Mouse (Mus musculus) neural tube, embryonic 13.5 days (tissue): Measurements from ENCODE around the gene Myt1l. TPM values are rescaled to one million over a fixed set of nuclear protein-coding genes. Genes with fewer than 3 reads are reported as not detected.

Source experiments
- ATAC-seq: fragments of 200-750 bp; cut with Nextera tagmentation; 2 replicates; pipeline ENCODE4 v1.8.0; 2017; ENCODE audit warnings: low read depth, mild to moderate bottlenecking, moderate TSS enrichment, moderate library complexity
- H3K27ac ChIP-seq: fragments of 300-500 bp; sonication (generic); replicated peaks from 2 replicates; pipeline ENCODE4 v1.5.1; 2015; ENCODE audit warnings: moderate library complexity, mild to moderate bottlenecking, inconsistent platforms
- H3K27me3 ChIP-seq: fragments of 300-500 bp; sonication (generic); 2 replicates; pipeline ENCODE4 v1.6.1; 2015; ENCODE audit warnings: mild to moderate bottlenecking, inconsistent platforms
- H3K36me3 ChIP-seq: fragments of 300-500 bp; sonication (generic); 2 replicates; pipeline ENCODE4 v1.6.1; 2015; ENCODE audit warnings: mild to moderate bottlenecking, inconsistent platforms
- H3K4me1 ChIP-seq: fragments of 300-500 bp; sonication (generic); replicated peaks from 2 replicates; pipeline ENCODE4 v1.6.1; 2015; ENCODE audit warnings: inconsistent platforms
- H3K4me2 ChIP-seq: fragments of 300-500 bp; sonication (generic); 2 replicates; pipeline ENCODE4 v1.6.1; 2015; ENCODE audit warnings: inconsistent platforms, mild to moderate bottlenecking, moderate library complexity
- H3K4me3 ChIP-seq: fragments of 300-500 bp; sonication (generic); 2 replicates; pipeline ENCODE4 v1.5.1; 2015; ENCODE audit warnings: mild to moderate bottlenecking, inconsistent platforms
- H3K9ac ChIP-seq: fragments of 300-500 bp; sonication (generic); 2 replicates; pipeline ENCODE4 v1.6.1; 2015; ENCODE audit warnings: moderate library complexity, mild to moderate bottlenecking, inconsistent platforms
- H3K9me3 ChIP-seq: fragments of 300-500 bp; sonication (generic); 2 replicates; pipeline ENCODE4 v1.6.1; 2016; ENCODE audit warnings: inconsistent platforms
- WGBS: fragments of 180-500 bp; shearing (Covaris S2); methylation state at CpG from one replicate; pipeline ENCODE4 v1.1.7; 2015; 5-methylcytosine and 5-hydroxymethylcytosine counted together
- polyA plus RNA-seq: library from polyadenylated mRNA; unstranded; fragments of >200 nt; fragmentation: Nextera tagmentation; extraction: Ambion mirVana; gene quantifications from 2 replicates; pipeline ENCODE4 v1.2.1, GENCODE M21; 2015

Gene Myt1l
- polyA plus RNA-seq, 1 experiment from 2014 or later, result 170 TPM

DNA sequence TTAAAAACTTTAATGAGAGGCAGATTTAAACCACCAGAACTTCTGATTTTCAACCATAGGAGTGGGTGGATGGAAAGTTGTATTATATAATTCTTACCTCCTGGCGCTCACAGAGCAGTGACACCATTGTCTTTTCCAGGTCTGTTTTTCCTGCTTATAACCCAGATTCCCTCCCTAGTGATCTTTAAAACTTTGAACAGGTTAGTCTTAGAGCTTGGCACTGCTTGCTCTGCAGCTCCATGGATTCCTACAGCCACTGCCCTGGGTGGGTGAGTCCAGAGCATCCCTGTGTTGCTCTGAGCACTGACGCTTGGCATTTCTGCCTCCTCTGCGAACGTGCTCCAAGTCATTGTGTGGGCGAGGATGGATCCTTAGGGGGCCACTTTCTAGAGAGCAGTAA is 43.4 kb downstream of the Myt1l start:
- Histone ChIP-seq H3K9ac (no peak overlapping the region), H3K4me2 (no peak overlapping the region), H3K4me3 (no peak overlapping the region), H3K9me3 (no peaks in the 10 kb centered on the region), H3K4me1 (no peaks in the 10 kb centered on the region), H3K36me3 (peaks cover 64% of the 10 kb centered on the region), H3K27me3 (no peaks in the 10 kb centered on the region), H3K27ac (no peak overlapping the region)
- ATAC-seq, result no peak
- WGBS, result 79% methylated on average over 5 of the region's 5 CpGs

DNA sequence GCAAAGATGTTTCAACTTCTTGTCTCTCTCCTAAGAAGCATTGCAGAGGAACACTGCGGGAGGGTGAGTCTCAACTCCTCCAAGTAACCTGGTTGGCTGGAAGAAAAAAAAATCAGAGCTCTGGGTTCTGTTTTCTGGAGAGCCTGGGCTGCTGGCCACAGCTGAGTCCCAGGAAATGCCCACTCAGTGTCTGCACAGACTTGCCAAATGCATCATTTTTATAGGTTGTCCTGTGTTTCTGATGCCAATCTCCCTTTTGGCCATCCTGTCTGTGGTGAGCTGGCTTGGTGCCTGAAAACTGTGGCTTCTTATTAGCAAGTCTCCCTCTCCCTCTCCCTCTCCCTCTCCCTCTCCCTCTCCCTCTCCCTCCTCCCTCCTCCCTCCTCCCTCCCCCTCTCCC is 65.6 kb downstream of the Myt1l start:
- H3K27me3 ChIP-seq, result no peaks in the 10 kb centered on the region
- no peak overlapping the region for H3K9ac ChIP-seq
- H3K4me2 ChIP-seq, result no peak overlapping the region
- H3K4me1 ChIP-seq, result no peaks in the 10 kb centered on the region
- WGBS, result 92% methylated on average over 1 of the region's 1 CpGs
- H3K27ac ChIP-seq, result no peak overlapping the region; the same call in 1 of the 2 replicates
- H3K9me3 ChIP-seq, result peaks cover 17% of the 10 kb centered on the region
- H3K36me3 ChIP-seq, result peaks cover 65% of the 10 kb centered on the region
- no peak overlapping the region for H3K4me3 ChIP-seq
- ATAC-seq, result no peak

DNA sequence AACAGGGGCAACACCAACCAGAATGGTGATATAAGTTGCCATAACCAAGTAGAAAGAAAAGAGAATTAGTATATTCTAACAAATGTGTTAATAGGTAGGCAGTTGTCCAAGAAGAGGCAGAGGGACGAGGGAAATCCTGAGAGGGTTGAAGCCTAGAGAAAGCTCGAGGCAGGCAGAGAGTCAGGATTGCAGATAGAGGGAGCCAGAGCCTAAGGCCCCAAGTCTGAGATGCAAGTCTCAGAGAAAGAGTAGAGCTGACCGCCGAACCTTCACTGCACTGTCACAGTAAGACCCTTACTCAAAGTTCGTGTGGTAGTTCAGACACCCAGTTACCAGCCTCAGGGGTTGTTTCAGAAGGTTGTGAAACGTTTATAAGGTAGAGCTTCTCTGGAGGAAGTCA is 71.7 kb downstream of the Myt1l start:
- no peak for ATAC-seq
- Histone ChIP-seq H3K36me3 (0 out of 2 replicates have a peak, but pooled peaks cover 26% of the 10 kb centered on the region), H3K27me3 (no peaks in the 10 kb centered on the region), H3K4me3 (no peak overlapping the region), H3K4me1 (peaks cover 20% of the 10 kb centered on the region), H3K9me3 (no peaks in the 10 kb centered on the region), H3K9ac (no peak overlapping the region), H3K4me2 (no peak overlapping the region), H3K27ac (peak overlapping the region; percentile 72; the same call in 1 of the 2 replicates)
- 54% methylated on average over 6 of the region's 6 CpGs for WGBS

DNA sequence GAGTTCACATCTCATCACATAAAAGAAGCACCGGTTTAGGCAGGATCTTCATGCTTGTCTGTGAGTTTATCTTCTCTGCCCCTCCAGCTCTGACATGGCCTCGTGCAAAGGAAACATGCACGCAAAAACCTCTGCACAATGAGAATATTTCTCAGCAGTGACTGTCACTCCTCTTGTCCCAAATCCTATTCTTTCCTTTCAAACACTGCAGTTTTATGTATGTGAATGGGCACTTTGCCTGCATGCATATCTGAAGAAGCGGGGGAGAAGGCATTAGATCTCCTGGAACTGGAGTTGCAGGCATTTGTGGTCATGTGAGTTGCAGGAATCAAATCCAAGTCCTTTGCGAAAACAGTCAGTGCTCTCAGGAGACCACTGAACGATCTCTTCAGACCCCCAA is 73.0 kb downstream of the Myt1l start:
- Histone ChIP-seq H3K9me3 (no peaks in the 10 kb centered on the region), H3K4me2 (no peak overlapping the region), H3K9ac (no peak overlapping the region), H3K4me1 (peaks cover 20% of the 10 kb centered on the region), H3K4me3 (no peak overlapping the region), H3K27ac (peak overlapping the region; percentile 72), H3K36me3 (0 out of 2 replicates have a peak, but pooled peaks cover 20% of the 10 kb centered on the region), H3K27me3 (no peaks in the 10 kb centered on the region)
- ATAC-seq, result no peak
- WGBS, result 63% methylated on average over 6 of the region's 6 CpGs

DNA sequence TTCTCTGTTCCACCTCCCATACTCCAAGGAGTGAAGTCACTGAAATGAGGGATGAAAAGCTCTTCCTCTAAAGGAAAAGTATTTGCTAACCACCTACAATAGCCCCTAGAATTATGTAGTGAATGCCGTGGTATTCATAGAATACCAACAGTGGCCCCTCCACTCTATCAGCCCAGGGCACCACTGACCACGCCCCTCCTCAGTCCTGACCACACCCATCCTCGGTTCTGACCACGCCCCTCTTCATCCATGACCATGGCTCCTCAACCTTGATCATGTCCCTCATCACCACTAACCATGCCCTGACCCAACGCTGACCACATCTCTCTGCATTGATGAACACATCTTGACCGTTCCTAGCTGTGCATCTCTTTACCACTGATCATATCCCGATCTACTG is 76.5 kb downstream of the Myt1l start:
- no peak for ATAC-seq
- Histone ChIP-seq H3K4me3 (no peak overlapping the region), H3K4me2 (no peak overlapping the region), H3K27ac (no peak overlapping the region), H3K36me3 (peaks cover 7% of the 10 kb centered on the region; the same call in 1 of the 2 replicates), H3K9me3 (no peaks in the 10 kb centered on the region), H3K4me1 (peaks cover 20% of the 10 kb centered on the region), H3K9ac (no peak overlapping the region), H3K27me3 (no peaks in the 10 kb centered on the region)
- 86% methylated on average over 7 of the region's 7 CpGs for WGBS

DNA sequence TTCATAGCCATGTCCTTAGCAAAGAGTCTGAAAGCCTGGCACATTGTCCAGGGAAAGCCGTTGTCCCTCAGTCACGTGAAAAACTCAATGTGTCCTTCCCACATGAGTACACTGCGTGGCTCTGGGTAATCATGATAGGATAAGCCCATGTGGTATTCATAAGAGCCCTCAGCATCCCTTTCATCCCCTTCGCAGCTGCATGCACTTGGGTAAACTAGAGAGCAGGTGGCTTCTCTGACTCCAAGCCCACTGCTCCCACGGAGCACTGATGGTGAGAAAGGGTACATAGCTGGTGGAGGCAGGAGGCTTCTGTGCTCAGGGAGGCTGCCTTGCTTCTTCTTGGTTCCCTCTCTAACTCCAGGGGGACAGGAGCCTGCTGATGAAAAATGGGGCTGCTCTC is 76.9 kb downstream of the Myt1l start:
- Histone ChIP-seq H3K4me1 (peaks cover 18% of the 10 kb centered on the region), H3K27ac (no peak overlapping the region)
- ATAC-seq, result no peak

DNA sequence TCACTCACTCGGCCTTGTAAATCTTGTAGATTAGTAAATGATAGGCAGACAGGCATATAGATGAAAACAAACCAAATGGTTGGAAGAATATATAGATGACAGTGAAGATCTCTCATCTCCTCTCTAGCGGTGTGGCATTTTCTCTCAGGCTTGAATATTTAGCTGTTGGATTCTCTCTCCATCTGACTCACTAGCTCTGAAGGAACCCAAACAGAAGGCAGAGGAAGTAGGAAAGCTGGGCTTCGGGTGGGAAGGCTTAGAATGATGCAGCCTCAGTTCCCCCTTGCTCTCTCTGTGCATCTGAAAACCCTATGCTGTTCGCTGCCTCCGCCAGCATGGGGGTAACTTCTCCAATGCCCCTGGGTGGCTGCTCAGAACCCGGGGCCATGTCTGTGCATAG is 78.0 kb downstream of the Myt1l start:
- Histone ChIP-seq H3K27ac (no peak overlapping the region), H3K9ac (no peak overlapping the region), H3K4me2 (no peak overlapping the region), H3K36me3 (peaks cover 15% of the 10 kb centered on the region), H3K4me3 (no peak overlapping the region), H3K27me3 (no peaks in the 10 kb centered on the region), H3K4me1 (peaks cover 7% of the 10 kb centered on the region), H3K9me3 (no peaks in the 10 kb centered on the region)
- 79% methylated on average over 6 of the region's 6 CpGs for WGBS
- ATAC-seq, result no peak

More for the DNA sequence above, 76.9 kb downstream of the Myt1l start:
- 87% methylated on average over 5 of the region's 5 CpGs for WGBS
- Histone ChIP-seq H3K4me2 (no peak overlapping the region), H3K36me3 (peaks cover 9% of the 10 kb centered on the region), H3K9ac (no peak overlapping the region), H3K9me3 (no peaks in the 10 kb centered on the region), H3K4me3 (no peak overlapping the region), H3K27me3 (no peaks in the 10 kb centered on the region)

DNA sequence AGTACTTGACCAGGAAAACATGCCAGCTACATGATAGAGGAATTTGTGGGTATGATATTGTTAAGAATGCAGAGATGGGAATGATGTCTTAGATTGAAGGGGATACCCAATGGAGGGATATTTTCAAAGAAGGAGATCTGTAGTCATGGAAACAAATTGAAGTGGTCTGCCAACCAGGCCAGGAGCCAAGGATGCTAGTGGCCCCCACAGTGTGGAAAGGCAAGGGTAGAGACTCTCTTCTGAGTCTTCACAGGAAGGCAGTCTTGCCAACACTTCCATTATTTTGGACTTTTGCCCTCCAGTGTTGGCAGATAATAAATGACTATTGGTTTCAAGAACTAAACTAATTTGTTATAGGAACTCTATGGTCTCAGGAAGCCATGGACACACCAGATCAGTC is 89.6 kb downstream of the Myt1l start:
- ATAC-seq, result no peak
- Histone ChIP-seq H3K9ac (no peak overlapping the region), H3K27ac (no peak overlapping the region), H3K9me3 (no peaks in the 10 kb centered on the region), H3K36me3 (no peaks in the 10 kb centered on the region), H3K4me2 (no peak overlapping the region), H3K27me3 (no peaks in the 10 kb centered on the region), H3K4me3 (no peak overlapping the region), H3K4me1 (no peaks in the 10 kb centered on the region)

DNA sequence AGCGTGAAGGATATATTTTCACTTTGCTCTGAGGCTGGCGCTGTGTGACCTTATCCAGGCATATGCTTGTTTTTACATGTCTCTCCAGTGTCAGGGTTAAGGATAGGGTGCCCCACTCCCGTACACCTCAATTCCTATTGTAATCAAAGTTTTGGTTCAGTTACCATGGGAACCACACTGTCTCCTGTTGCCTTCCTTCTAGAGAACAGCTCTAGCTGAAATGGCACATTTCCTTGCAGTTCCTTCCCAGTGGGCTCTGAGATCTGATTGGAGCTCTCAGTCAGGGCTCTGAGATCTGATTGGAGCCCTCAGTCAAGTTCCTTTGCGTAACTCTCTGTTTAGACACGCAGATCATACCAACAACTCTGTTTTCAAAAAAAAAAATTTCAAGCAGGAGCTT is 93.3 kb downstream of the Myt1l start:
- Histone ChIP-seq H3K4me2 (no peak overlapping the region), H3K27ac (no peak overlapping the region), H3K27me3 (no peaks in the 10 kb centered on the region), H3K9me3 (no peaks in the 10 kb centered on the region), H3K9ac (no peak overlapping the region), H3K4me3 (no peak overlapping the region), H3K4me1 (peaks cover 7% of the 10 kb centered on the region), H3K36me3 (no peaks in the 10 kb centered on the region)
- 63% methylated on average over 5 of the region's 5 CpGs for WGBS
- ATAC-seq, result no peak

DNA sequence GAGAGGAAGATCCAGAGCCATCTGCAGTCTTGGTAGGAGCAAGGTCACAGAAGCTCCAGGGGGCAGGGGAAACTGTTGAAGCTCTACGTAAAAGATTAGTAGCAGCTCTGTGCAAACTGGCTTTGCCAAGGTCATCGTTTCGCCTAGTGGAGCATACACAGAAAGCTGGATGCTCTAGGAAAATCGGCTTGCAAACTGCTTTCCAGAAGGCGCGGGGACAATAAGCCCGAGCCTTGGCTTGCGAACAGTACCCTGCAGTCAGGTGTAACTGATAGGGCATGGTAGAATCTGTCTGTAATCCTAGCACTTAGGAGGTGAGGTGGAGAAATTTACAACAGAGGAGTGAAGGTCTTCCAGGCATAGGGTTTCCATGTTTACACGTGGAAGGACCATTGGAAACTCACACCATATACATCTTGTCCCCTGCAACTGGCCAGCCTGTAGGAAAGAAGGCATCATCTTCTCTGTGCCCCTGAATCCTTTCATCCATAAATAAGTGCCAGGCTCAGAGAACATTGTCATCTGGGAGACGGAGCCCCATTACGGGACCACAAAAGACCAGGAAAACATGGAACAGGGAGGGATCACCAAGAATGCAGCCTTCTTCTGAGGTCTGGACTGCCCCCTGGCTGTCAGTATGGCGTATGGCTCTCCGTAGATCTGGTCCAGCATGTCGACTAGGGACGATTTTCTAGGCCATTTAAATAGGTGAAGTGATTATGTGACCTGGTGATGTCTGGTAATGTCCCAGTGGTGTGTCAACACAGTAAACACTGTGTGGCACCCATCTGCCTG is 100.0 kb downstream of the Myt1l start:
- H3K4me2 ChIP-seq, result no peak overlapping the region
- 58% methylated on average over 15 of the region's 15 CpGs for WGBS

DNA sequence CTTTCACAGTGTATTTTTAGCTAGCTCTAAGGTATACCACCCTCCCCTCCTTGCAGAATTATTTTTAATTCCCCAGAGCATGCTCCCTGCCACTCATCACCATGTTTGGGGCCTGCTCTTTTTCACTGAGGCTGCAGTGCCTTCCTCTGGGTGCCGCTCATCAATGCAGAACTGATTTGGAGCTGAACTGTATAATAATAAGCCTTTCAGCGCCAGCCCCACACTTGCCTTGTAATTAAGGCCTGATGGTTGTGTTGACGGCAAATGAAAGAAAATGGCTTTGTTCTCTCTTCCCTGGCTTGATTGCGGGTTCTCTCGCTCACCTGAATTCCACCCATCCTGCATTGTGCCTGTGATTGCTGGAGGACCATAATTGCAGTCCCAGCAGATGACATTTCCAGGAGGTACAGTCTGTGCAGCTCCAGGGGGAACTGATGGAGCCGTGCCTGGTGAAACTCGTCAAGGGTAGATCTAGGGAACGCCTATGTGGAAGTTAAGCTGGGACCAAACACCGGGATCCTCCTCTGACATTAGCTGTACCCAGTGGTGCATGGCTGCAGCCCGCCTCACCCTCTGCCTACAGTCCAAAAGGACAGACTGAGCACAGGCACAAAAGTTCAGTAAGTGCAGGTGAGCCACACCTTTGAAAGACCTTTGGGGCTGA is 101.8 kb downstream of the Myt1l start:
- H3K36me3 ChIP-seq, result no peaks in the 10 kb centered on the region
- no peaks in the 10 kb centered on the region for H3K9me3 ChIP-seq
- H3K4me3 ChIP-seq, result no peak overlapping the region
- H3K4me1 ChIP-seq, result peaks cover 37% of the 10 kb centered on the region
- peak; percentile 70 for ATAC-seq
- peak overlapping the region; percentile 88 for H3K27ac ChIP-seq
- WGBS, result 43% methylated on average over 10 of the region's 10 CpGs
- H3K9ac ChIP-seq, result peak overlapping the region; percentile 41
- no peak overlapping the region for H3K4me2 ChIP-seq
- H3K27me3 ChIP-seq, result no peaks in the 10 kb centered on the region

More for the DNA sequence above, 100.0 kb downstream of the Myt1l start:
- Histone ChIP-seq H3K9me3 (no peaks in the 10 kb centered on the region), H3K27me3 (no peaks in the 10 kb centered on the region), H3K27ac (peak overlapping the region; percentile 67), H3K4me1 (peaks cover 37% of the 10 kb centered on the region), H3K36me3 (no peaks in the 10 kb centered on the region), H3K9ac (no peak overlapping the region), H3K4me3 (no peak overlapping the region)
- no peak for ATAC-seq

DNA sequence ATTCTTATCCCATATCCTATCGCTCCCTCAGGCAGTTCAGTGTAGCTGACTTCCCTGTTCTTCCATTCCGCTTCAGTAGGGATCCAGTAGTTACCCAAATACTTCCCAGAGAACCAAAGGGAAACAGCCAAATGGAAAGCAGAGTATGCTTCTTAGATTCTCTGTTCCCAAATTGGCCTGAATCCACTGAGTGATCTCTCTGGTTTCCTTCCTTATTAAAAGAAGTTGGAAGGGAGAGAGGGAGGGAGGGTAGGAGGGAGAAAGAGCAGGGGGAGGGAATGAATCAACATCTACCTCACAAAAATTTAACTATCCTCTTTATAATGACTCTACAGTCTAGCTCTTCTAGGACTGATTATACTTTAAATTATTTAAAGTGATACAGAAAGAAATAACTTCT is 106.3 kb downstream of the Myt1l start:
- H3K4me1 ChIP-seq, result peaks cover 21% of the 10 kb centered on the region
- ATAC-seq, result no peak
- WGBS, result 88% methylated on average over 2 of the region's 2 CpGs
- H3K4me2 ChIP-seq, result no peak overlapping the region
- H3K36me3 ChIP-seq, result no peaks in the 10 kb centered on the region
- H3K27me3 ChIP-seq, result no peaks in the 10 kb centered on the region
- H3K9me3 ChIP-seq, result no peaks in the 10 kb centered on the region
- H3K9ac ChIP-seq, result no peak overlapping the region
- H3K27ac ChIP-seq, result 0 out of 2 replicates have a peak overlapping the region, but pooled peaks have one; percentile 1
- no peak overlapping the region for H3K4me3 ChIP-seq
